Comparison of ENCODE assay signal across 8 mouse cellular contexts in the genomic region with DNA sequence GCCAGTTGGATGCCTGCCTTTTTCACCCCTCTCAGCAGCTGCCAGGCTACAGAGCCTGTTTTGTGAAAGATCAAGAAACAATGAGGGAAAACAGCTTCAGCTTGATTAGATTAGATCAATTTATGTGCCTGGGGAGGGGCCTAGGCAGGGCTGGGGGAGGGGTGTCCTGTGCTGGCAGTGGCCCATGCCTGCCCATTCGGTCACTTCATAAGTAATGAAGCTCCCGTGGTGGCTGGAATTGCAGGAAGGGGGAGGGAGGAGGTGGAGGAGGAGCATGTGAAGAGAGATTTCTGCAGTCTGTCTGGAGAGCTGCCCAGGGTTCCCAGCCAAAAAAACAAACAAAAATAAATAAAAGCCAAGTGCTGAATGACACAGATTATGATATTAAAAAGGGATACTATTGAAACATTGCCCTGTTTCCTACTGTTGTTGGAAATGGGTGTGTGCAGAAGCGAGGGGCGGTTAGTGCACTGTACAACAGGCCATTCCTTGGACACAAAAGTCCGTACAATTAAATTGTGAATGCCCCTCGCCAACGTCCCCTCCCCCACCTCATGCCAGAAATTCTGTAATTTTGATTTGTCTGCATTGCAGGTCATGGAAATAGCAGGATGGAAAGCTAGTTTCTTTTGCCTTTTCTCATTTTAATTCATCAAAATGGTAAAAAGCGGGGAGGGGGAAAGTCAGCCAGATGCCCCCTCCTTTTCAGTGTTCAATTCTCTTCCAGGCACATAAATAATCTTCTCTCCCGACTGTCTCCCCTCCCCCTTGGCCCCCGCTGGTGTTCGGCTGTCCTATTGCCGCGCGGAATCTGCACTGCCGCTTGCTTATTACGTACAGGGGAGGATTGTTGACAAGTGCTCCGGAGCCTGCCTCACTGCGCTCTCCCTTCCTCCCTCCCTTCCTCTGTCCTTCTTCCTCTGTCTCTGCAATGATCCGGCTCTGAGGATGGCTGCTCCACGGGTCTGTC.
DNase-seq lines count a peak whose midpoint lies in the region; TF ChIP-seq lines count a peak whose summit lies in the region.

No protein-coding gene starts in this region.

- H3K27ac ChIP-seq in left cerebral cortex, adult 2 months, result peak overlapping the region; percentile 63

- DNase-seq in adrenal gland, adult 18-20 months (ENCODE audit: low spot score in 2 of 2), result peak; percentile 57 to 67
- peak; percentile 82 for DNase-seq in embryo, embryonic 10 days (ENCODE audit: low spot score)
- DNase-seq in gastrocnemius, postnatal 10 days, result peak; percentile 71
- peak; percentile 57 for DNase-seq in hindlimb bud, embryonic 11.5 days (ENCODE audit: extremely low spot score, low read depth, low spot score)
- peak; percentile 68 to 69 for DNase-seq in left cerebral cortex, adult 2 months (ENCODE audit: extremely low spot score in 1 of 2, low spot score in 2 of 2)
- peak; percentile 88 for DNase-seq in lung, postnatal 25 days (ENCODE audit: low spot score)
- peak; percentile 82 to 87 for DNase-seq in right cerebral cortex, postnatal 10 days (ENCODE audit: low spot score in 2 of 2)
- no peak for DNase-seq in thymus, postnatal 36 days

- intact Hi-C loops in left cerebral cortex, adult 2 months (cut with DNase I), result loop anchor here (10.0 kb wide), 1 partner anchor 135 kb away; no protein-coding TSS in a partner anchor

- peak overlapping the region; percentile 49 for H3K4me3 ChIP-seq in left cerebral cortex, adult 2 months

- no peak for TF ChIP-seq CTCF in left cerebral cortex, adult 2 months (IDR thresholded peaks at IDR 0.05)

Comparison
In these comparisons a context has a peak if more than half of its experiments do, and no peak if none do; other contexts are left out.
1. DNase-seq: peak in adrenal gland, adult 18-20 months (2 of 2), embryo, embryonic 10 days (single experiment), gastrocnemius, postnatal 10 days (single experiment), hindlimb bud, embryonic 11.5 days (single experiment), left cerebral cortex, adult 2 months (2 of 2), lung, postnatal 25 days (single experiment) and right cerebral cortex, postnatal 10 days (2 of 2); none in thymus, postnatal 36 days (0 of 2).